Mouse (Mus musculus) ovary, adult 18-20 months (tissue): ENCODE results near the gene Barx1.

Source experiments
- DNase-seq: peaks from one replicate; pipeline ENCODE4 v3.0.0; 2022; ENCODE audit warnings: low spot score, mixed read lengths

The Barx1 gene

DNA sequence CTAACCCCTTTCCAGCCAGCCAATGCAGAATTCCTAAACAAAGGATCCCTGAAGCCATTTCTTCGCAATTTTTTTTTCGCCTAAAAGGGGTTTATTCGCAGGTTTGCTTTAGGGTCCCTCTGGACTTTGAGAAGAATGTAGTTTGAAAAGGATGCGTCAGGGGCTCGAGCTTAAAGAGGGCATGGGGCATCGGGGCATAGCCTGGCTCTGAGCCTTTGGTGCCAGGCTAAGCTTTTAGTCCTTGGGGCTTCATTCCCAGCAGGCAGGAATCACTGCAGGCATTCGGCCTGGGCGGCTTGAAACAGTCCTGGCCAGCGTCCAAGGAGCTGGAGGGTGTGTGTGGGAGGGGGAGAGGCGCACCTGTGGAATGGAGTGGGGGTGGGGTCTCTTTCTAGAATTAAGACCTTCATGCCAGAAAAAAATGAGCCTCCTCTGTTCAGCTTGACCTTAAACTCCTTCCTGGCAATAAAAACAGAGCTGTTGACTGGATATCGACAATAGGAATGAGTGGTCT is 2.5 kb upstream of the Barx1 start:
- no peak for DNase-seq

DNA sequence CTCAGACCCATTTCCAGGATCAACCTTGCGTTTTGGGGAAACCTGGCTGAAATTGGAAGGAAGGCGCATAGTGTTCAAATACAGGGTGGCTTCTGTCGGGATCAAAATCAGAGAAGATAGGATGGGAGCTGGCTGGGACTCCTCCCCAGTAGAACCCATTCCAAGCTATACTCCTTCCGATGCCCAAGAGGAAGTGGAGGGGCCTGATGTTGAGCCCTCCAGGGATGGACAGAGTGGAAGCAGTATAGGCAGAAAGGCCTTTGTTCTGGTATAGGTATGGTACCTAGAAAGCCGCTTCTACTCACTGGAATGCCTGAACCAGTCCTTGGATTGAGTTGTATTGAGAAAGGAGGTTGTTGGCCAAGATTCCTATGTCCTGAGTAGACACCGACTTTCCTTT is 2.1 kb upstream of the Barx1 start:
- DNase-seq = no peak

- DNase-seq = no peak
Measured at GRCm38 (mm10) chr13:48661561-48661960, 1.2 kb upstream of the Barx1 start.

- DNase-seq = no peak
Measured at GRCm38 (mm10) chr13:48663211-48663987, 601 bp downstream of the Barx1 start.

- no peak for DNase-seq
Measured at GRCm38 (mm10) chr13:48663988-48664339, 1.2 kb downstream of the Barx1 start.

- DNase-seq = no peak
Measured at GRCm38 (mm10) chr13:48664916-48665655, 2.3 kb downstream of the Barx1 start.

DNA sequence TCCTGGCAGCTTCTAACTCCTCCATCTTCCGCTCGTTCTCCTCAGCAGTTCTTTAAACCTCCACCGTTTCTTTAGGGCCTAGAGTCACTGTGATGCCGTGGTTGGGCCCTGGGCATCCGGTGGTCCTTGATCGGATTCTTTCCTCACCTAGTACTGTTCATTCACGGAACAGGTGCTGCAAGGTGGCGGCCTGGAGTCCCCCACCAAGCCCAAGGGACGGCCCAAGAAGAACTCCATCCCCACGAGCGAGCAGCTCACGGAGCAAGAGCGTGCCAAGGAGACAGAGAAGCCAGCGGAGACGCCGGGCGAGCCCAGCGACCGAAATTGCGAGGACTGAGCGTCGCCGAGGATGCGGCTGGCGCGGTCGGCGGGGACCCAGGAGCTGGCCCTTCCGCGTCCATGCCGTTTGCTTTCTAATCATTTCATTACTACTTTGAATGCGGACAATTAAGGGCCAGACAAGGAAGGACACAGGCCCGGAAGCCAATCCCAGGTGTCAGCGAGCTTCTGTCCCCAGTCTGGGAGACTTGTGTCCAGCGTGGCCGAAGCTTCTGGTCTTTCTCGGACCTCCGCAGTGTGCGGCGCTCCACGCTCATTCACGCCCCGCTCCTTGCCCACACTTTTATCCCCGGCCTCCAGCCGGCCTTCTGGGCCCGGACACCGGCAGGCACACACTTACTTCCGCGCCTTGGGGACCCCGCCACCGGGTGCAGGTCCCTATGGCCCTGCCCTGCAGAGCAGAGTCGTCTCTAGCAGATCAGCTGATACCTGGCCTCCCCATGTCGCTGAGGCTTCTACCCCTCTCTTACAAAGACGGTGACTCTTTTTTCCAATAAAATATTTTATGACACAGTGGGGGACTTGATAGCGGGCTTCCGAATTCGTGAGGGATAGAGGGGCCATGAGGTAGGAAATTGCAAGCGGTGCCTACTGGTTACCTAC is 3.1 kb downstream of the Barx1 start:
- DNase-seq = no peak

GRCm38 (mm10) chr13:48667461-48667860 is 4.7 kb downstream of the Barx1 start:
- DNase-seq = no peak

GRCm38 (mm10) chr13:48668091-48668975 is 5.5 kb downstream of the Barx1 start:
- no peak for DNase-seq

GRCm38 (mm10) chr13:48668976-48669534 is 6.3 kb downstream of the Barx1 start:
- no peak for DNase-seq

GRCm38 (mm10) chr13:48672312-48672840 is 9.6 kb downstream of the Barx1 start:
- DNase-seq = no peak

GRCm38 (mm10) chr13:48674609-48675008 is 11.8 kb downstream of the Barx1 start:
- DNase-seq = no peak

GRCm38 (mm10) chr13:48679351-48679750 is 16.6 kb downstream of the Barx1 start:
- no peak for DNase-seq

DNA sequence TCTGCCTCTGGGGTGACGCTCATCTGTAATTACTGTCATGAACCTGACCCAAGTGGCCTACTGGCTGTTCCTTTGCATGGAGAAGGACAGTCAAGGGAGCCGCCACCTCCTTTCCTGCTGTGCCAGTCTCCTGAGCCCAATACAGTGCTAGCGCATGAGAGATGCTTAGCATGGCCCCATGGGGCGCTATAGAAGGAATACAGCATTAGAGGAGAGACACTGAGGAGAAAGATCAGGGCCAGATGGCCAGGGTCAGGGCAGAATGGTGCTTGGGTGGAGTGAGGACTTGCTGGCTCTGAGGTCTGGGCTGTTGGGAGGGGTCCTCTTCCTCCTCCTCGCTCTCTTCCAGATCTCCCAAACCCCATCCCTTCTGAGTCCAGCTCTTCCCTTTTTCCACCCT is 23.9 kb downstream of the Barx1 start:
- DNase-seq = no peak

DNA sequence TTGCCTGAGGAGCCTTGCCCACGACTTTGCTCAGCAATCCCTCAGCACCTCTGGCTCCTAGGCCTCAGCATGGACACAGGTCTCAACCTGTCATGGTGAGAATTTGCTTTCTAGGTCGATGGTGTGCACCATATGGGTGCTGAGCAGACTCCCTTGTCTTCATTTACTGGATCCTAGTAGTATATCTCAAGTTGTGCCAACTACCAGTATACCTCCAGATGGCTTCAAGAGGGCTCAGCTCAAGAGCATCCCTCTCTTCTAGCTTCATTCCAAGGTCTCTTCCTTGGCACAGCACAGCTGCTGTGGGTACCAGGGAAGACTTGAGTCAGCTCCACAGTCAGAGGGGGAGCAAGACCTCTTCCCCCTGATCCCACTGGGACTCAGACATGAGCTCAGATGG is 29.2 kb downstream of the Barx1 start:
- no peak for DNase-seq

GRCm38 (mm10) chr13:48694090-48695064 is 31.6 kb downstream of the Barx1 start:
- DNase-seq = no peak

- DNase-seq = no peak
Measured at GRCm38 (mm10) chr13:48706385-48706951, 43.7 kb downstream of the Barx1 start.

- DNase-seq = no peak
Measured at GRCm38 (mm10) chr13:48712675-48713074, 49.9 kb downstream of the Barx1 start.

DNA sequence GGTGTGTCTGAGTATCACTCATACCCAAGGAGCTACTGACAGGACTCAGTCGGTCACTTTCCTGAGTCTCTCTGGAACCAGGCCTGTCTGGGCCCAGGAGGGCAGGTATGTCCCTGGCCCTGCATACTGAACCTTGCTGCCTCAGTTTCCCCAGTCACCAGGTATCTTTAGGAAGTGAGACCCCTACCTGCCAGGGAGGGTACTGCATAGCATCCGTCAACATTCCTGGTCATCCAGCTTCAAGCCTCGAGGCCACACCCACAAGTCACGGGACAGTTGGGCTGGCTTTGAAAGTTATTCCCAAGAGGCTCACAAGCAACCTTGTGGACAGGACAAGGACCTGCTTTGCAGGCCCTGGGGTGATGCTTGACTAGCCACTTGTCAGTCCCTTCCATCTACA is 53.3 kb downstream of the Barx1 start:
- DNase-seq = no peak
